Mouse (Mus musculus) heart, postnatal 0 days (tissue): ENCODE data around the gene Pf4.

Experiments
- CTCF ChIP-seq: IDR thresholded peaks from 2 replicates; pipeline ENCODE4 v1.5.1; 2016; ENCODE audit warnings: antibody characterized with exemption, control low read depth, low read depth
- EP300 ChIP-seq: IDR thresholded peaks from 2 replicates; pipeline ENCODE4 v1.6.1; 2016; ENCODE audit warnings: antibody characterized with exemption, low read depth

DNA sequence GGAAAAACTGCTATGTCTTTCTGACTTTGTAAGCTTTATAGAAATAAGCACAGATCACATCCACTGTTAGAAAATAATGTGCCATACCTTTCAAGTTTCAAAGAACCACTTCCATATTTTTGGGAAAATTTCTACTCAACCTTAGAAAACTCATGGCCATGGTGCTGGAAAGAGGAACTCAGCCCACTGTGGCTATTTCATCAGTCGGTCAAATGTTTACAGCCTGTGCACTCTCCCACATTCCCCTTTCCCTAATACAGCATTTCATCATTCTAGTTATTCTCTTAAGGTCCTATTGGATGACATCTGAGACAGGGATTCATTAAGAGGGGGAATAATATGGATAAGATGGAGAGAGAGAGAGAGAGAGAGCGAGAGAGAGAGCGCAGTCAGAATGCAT lies 11.5 kb downstream of the Pf4 start:
- no peak for TF ChIP-seq CTCF
- TF ChIP-seq EP300, result no peak
